15 mouse cellular contexts compared by ENCODE assay signal in the genomic region with DNA sequence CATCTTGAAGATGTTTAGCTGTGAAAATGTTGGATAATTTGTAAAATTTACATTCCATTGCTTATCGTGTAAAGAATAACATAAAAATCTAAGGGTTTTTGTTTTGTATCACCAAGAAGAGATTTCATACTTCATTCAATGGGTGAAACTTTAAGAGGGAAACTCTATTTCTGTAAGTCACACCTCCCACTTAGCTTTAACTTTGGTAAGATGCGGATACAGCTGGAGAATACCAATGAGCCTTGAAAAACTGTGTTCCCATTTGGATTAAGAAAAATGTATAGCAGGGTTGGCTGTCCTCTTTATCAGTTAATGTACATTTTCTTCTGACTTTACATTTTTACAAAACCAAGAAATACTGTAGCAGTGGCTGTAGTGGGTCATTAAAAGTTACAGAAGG.
"Had no signal": no experiment of that assay in that cellular context is flagged by ENCODE, and none has a peak within 500 bp of the region (broad histone marks: within the 10 kb centered on the region; RNA-seq: fewer than 3 reads in every experiment).

No protein-coding gene starts in this region.

- DNase-seq: forebrain, postnatal 0 days; gastrocnemius, postnatal 14 days; gastrocnemius, postnatal 36 days; heart, adult 11 months; heart, adult 2 months; heart, postnatal 14 days; heart, postnatal 36 days; kidney, adult 11 months; kidney, adult 2 months; kidney, adult 9 months; kidney, postnatal 14 days; kidney, postnatal 36 days; layer of hippocampus, adult 9-11 months; layer of hippocampus, postnatal 36 days; left cerebral cortex, postnatal 4 days had no signal
